Mouse (Mus musculus): ENCODE results near the gene Tmeff2.

Tmeff2 gene

DNA sequence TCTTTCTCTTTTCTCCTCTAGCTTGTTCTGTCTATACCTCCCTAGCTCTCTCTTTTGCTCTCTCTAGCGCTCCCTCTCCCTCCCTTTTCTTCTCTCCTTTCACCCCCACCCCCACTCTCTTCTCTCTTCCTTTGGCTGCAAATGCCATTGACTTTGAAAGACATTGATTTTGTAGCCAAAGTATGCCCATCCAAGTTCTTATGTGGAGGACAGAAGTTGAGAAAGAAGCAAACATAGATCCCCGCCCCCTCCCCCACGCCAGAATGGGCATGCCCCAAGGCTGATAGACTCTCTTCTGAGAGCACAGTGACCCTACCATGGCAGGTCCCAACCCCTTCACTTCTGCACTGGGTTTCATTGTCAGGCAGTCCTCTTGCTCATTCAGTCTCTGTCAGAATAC is 28.3 kb downstream of the Tmeff2 start:
- H3K4me1 ChIP-seq (replicated peaks; ENCODE audit: low read depth, low read length) = peaks cover 23% of the 10 kb centered on the region; the same call in 1 of the 2 replicates
- H3K9me3 ChIP-seq (ENCODE audit: low read length) = no peaks in the 10 kb centered on the region
- TF ChIP-seq CTCF (conservative IDR thresholded peaks at IDR 0.05; ENCODE audit: low read length) (no peak), POU5F1 (IDR thresholded peaks at IDR 0.05; ENCODE audit: borderline replicate concordance, low read length) (no peak), NANOG (IDR thresholded peaks at IDR 0.05; ENCODE audit: borderline replicate concordance, low read length) (no peak)
- no peaks in the 10 kb centered on the region for H3K36me3 ChIP-seq (ENCODE audit: insufficient read depth, low read length)
- no peak overlapping the region for H3K4me3 ChIP-seq (replicated peaks; ENCODE audit: low read length)
- peaks cover 45% of the 10 kb centered on the region for H3K27me3 ChIP-seq (ENCODE audit: insufficient read depth, low read length)

DNA sequence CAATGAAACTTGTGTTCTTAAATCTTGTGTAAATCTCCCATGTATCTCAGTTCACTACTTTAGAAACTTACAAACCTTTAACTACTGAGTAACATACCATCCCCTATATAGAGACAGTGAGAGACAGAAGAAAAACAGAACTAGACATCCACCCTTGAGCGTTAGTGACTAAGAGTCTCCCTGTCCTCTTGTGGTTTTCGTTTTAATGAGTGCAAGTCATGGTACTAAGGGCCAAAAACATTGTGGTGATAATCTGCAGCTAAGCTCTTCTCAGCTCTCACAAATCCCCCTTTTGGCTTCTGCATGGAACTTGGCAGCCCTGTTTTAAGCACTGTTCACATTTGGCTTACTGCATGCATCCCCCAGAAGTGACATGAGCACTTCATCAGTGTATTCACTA is 34.6 kb downstream of the Tmeff2 start:
- peaks cover 4% of the 10 kb centered on the region; the same call in 1 of the 2 replicates for H3K27me3 ChIP-seq (ENCODE audit: insufficient read depth, low read length)
- TF ChIP-seq POU5F1 (IDR thresholded peaks at IDR 0.05; ENCODE audit: borderline replicate concordance, low read length) = no peak
- no peak for TF ChIP-seq CTCF (conservative IDR thresholded peaks at IDR 0.05; ENCODE audit: low read length)
- TF ChIP-seq NANOG (IDR thresholded peaks at IDR 0.05; ENCODE audit: borderline replicate concordance, low read length) = no peak
- no peaks in the 10 kb centered on the region for H3K36me3 ChIP-seq (ENCODE audit: insufficient read depth, low read length)
- no peaks in the 10 kb centered on the region for H3K4me1 ChIP-seq (replicated peaks; ENCODE audit: low read depth, low read length)
- no peak overlapping the region for H3K4me3 ChIP-seq (replicated peaks; ENCODE audit: low read length)
- H3K9me3 ChIP-seq (ENCODE audit: low read length) = no peaks in the 10 kb centered on the region

DNA sequence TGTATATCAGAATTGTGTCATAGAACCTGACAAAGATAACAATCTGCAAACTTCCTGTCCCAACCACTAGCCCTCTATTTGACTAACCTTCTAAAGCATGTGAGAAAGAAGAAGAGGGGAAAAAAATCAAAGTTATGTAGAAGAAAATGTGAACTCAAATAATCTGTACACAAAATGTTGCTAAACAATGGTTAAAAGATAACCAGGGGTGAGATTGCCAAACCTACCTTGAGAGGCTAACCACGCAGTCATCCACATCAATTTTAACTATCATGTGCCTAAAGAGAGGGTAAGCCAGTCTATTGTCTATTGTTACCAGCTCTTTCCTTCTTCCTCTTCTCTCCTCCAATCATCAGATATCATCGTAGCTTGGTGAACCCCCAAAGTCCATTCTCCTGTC is 35.0 kb downstream of the Tmeff2 start:
- Histone ChIP-seq H3K36me3 (ENCODE audit: insufficient read depth, low read length) (no peaks in the 10 kb centered on the region), H3K4me3 (replicated peaks; ENCODE audit: low read length) (no peak overlapping the region), H3K9me3 (ENCODE audit: low read length) (no peaks in the 10 kb centered on the region), H3K4me1 (replicated peaks; ENCODE audit: low read depth, low read length) (no peaks in the 10 kb centered on the region), H3K27me3 (ENCODE audit: insufficient read depth, low read length) (peaks cover 3% of the 10 kb centered on the region; the same call in 1 of the 2 replicates)
- TF ChIP-seq NANOG (IDR thresholded peaks at IDR 0.05; ENCODE audit: borderline replicate concordance, low read length) = no peak
- no peak for TF ChIP-seq POU5F1 (IDR thresholded peaks at IDR 0.05; ENCODE audit: borderline replicate concordance, low read length)
- TF ChIP-seq CTCF (conservative IDR thresholded peaks at IDR 0.05; ENCODE audit: low read length) = no peak

DNA sequence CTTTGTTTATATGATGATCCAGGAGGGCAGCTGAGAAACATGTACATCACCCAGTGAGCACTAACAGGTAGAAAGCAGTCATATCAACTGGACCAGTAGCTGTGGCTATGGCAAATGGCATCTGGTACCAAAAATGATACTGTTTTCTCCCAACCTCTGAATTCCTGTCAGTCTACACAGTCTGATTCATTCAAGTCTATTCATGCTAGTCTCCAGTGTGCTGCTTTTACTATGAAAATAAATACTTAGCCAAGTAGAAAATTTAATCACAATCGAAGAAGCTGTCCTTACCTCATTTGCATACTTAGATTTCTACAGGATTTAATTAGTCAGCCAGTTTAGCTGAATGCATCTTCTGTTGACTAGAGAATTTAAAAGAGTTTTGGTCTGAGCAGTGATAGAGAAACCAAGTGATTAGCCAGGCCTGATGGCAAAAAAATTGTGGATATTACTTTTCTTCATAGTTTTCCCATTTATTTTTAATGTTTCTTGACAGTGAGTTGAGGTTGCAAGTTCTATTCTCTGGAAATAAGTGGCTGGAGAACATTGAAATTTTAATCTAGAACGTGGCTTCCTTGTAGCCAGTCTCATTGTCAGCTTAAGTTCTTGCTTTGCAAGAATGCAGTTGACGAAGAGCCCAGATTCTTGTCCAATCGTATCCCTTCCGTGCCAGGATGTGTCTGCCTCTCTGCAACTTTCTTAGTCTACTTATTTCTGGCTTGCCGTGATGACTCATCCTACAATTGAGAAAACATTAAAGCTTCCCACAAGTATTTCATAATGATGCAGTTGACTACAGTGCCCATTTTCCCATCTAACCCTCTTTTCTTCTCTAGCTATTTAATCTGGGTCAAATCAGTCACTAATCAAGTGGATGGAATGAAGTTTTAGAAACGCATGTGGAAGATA is 39.9 kb downstream of the Tmeff2 start:
- TF ChIP-seq CTCF (conservative IDR thresholded peaks at IDR 0.05; ENCODE audit: low read length) (no peak), NANOG (IDR thresholded peaks at IDR 0.05; ENCODE audit: borderline replicate concordance, low read length) (no peak), POU5F1 (IDR thresholded peaks at IDR 0.05; ENCODE audit: borderline replicate concordance, low read length) (no peak)
- H3K4me1 ChIP-seq (replicated peaks; ENCODE audit: low read depth, low read length) = no peaks in the 10 kb centered on the region
- H3K9me3 ChIP-seq (ENCODE audit: low read length) = no peaks in the 10 kb centered on the region; the same call in 1 of the 2 replicates
- H3K4me3 ChIP-seq (replicated peaks; ENCODE audit: low read length) = no peak overlapping the region
- H3K36me3 ChIP-seq (ENCODE audit: insufficient read depth, low read length) = no peaks in the 10 kb centered on the region
- no peaks in the 10 kb centered on the region for H3K27me3 ChIP-seq (ENCODE audit: insufficient read depth, low read length)

DNA sequence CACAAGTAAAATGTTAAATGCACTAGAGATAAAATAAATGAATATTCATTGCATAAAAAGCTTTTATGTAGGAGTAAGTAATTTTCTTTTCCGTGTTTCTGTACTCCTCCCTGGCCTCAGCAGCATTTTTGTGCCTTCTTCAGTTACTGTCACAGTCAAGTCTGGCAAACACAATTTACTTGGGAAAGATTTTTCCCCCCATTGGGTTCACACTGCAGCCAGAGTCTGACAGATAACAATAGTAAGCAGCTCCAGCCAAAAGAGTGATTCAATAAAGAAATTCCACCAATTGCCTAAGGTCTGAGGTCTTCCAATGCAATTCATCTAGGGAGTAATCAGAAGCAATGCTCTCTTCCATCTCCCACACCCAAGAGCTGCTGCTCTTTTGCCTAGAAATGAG is 48.1 kb downstream of the Tmeff2 start:
- Histone ChIP-seq H3K27me3 (ENCODE audit: insufficient read depth, low read length) (no peaks in the 10 kb centered on the region), H3K9me3 (ENCODE audit: low read length) (no peaks in the 10 kb centered on the region), H3K36me3 (ENCODE audit: insufficient read depth, low read length) (no peaks in the 10 kb centered on the region), H3K4me3 (replicated peaks; ENCODE audit: low read length) (no peak overlapping the region), H3K4me1 (replicated peaks; ENCODE audit: low read depth, low read length) (no peaks in the 10 kb centered on the region)
- no peak for TF ChIP-seq CTCF (conservative IDR thresholded peaks at IDR 0.05; ENCODE audit: low read length)
- TF ChIP-seq POU5F1 (IDR thresholded peaks at IDR 0.05; ENCODE audit: borderline replicate concordance, low read length) = no peak
- no peak for TF ChIP-seq NANOG (IDR thresholded peaks at IDR 0.05; ENCODE audit: borderline replicate concordance, low read length)

DNA sequence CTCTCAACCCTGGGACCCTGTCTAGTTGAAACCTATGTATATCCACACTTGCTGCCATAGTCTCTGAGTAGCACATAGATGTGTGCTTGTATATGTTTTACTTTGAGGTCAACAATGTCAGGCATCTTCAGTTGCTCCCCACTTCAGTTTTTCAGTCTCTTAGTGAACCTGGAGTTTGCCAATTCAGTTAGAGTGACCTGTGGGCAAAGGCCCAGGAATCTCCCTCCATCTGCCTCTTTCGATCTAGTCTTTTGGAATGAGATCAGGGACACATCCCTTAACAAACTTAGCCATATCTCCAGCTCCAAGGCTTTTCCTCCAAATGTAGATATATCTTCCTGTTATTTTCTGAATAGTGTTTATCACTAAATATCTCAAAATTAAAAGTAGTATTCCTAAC is 58.4 kb downstream of the Tmeff2 start:
- H3K27me3 ChIP-seq (ENCODE audit: insufficient read depth, low read length) = no peaks in the 10 kb centered on the region
- H3K4me1 ChIP-seq (replicated peaks; ENCODE audit: low read depth, low read length) = no peaks in the 10 kb centered on the region
- TF ChIP-seq POU5F1 (IDR thresholded peaks at IDR 0.05; ENCODE audit: borderline replicate concordance, low read length) (no peak), NANOG (IDR thresholded peaks at IDR 0.05; ENCODE audit: borderline replicate concordance, low read length) (no peak), CTCF (conservative IDR thresholded peaks at IDR 0.05; ENCODE audit: low read length) (no peak)
- H3K36me3 ChIP-seq (ENCODE audit: insufficient read depth, low read length) = no peaks in the 10 kb centered on the region
- no peaks in the 10 kb centered on the region for H3K9me3 ChIP-seq (ENCODE audit: low read length)
- H3K4me3 ChIP-seq (replicated peaks; ENCODE audit: low read length) = no peak overlapping the region

DNA sequence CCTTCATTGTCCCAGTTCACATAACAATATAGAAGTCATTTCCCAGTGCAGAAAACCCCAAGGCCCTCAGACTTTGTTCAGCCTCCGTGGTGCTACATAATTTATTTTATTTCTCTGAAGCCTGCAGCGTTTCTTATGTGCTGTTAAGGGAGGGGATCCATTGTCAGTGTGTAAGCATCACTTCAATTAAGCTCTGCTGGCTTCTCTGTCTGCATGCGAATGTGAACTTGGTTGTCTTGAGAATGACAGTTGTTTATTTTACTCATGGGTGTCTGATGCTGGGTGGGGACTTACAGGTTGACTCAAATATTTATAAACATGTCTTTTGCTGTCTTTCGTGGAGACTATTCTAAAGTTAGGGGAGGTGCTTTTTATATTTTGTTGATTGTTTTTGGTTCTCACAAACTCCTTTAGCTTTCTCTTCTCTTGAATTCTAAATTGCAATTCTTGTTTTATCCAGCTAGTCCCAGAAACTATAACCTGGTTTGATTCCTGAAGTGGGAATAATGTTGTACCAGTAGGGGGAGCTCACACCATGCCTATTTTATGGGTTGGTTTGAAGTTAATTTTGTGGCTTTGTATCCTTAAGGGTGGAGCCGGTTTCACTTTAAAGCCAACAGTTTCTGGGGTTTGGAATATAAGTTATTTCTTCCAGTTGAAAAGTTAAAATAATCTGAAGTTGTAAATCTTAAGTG is 61.7 kb downstream of the Tmeff2 start:
- peak; percentile 73 for TF ChIP-seq CTCF (conservative IDR thresholded peaks at IDR 0.05; ENCODE audit: low read length)
- no peak for TF ChIP-seq POU5F1 (IDR thresholded peaks at IDR 0.05; ENCODE audit: borderline replicate concordance, low read length)
- TF ChIP-seq NANOG (IDR thresholded peaks at IDR 0.05; ENCODE audit: borderline replicate concordance, low read length) = no peak

DNA sequence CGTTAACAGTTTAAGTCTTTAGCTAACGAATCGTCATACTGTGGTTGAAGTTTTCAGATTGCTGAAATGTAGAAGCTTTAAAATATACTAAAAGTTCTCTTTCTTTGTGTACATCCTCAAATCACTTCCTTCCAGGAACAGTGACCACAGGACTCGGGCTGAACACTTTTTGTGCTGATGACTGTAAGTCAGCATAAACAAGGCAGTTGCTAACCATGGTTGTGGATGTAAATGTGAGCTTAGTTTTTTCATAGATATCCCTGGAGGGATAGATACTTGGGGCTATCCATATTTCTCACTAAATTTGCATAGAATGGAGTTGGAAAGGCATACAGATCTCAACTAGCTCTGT is 62.2 kb downstream of the Tmeff2 start:
- no peaks in the 10 kb centered on the region for H3K9me3 ChIP-seq (ENCODE audit: low read length)
- no peaks in the 10 kb centered on the region for H3K4me1 ChIP-seq (replicated peaks; ENCODE audit: low read depth, low read length)
- H3K4me3 ChIP-seq (replicated peaks; ENCODE audit: low read length) = no peak overlapping the region
- no peaks in the 10 kb centered on the region for H3K27me3 ChIP-seq (ENCODE audit: insufficient read depth, low read length)
- TF ChIP-seq NANOG (IDR thresholded peaks at IDR 0.05; ENCODE audit: borderline replicate concordance, low read length) = no peak
- TF ChIP-seq POU5F1 (IDR thresholded peaks at IDR 0.05; ENCODE audit: borderline replicate concordance, low read length) = no peak
- TF ChIP-seq CTCF (conservative IDR thresholded peaks at IDR 0.05; ENCODE audit: low read length) = no peak
- no peaks in the 10 kb centered on the region for H3K36me3 ChIP-seq (ENCODE audit: insufficient read depth, low read length)

More for the DNA sequence above, 61.7 kb downstream of the Tmeff2 start:
- no peak overlapping the region for H3K4me3 ChIP-seq (replicated peaks; ENCODE audit: low read length)
- no peaks in the 10 kb centered on the region for H3K27me3 ChIP-seq (ENCODE audit: insufficient read depth, low read length)
- no peaks in the 10 kb centered on the region for H3K4me1 ChIP-seq (replicated peaks; ENCODE audit: low read depth, low read length)
- H3K36me3 ChIP-seq (ENCODE audit: insufficient read depth, low read length) = no peaks in the 10 kb centered on the region
- H3K9me3 ChIP-seq (ENCODE audit: low read length) = no peaks in the 10 kb centered on the region
